Mouse (Mus musculus): ENCODE data around the gene Polh. TPM values are rescaled to one million over a fixed set of nuclear protein-coding genes. Genes with fewer than 3 reads are reported as not detected.

The Polh gene
- polyA plus RNA-seq, 1 experiment from 2014 or later: 7.9 TPM

- Histone ChIP-seq H3K27ac (replicated peaks) (no peak overlapping the region), H3K4me3 (no peak overlapping the region), H3K9ac (no peak overlapping the region), H3K4me1 (replicated peaks) (peaks cover 14% of the 10 kb centered on the region), H3K4me2 (no peak overlapping the region), H3K36me3 (no peaks in the 10 kb centered on the region), H3K27me3 (no peaks in the 10 kb centered on the region), H3K9me3 (no peaks in the 10 kb centered on the region)
- whole genome bisulfite sequencing: 99% methylated on average over 3 of the region's 3 CpGs
- no peak for ATAC-seq (ENCODE audit: low FRiP score, low read depth)
Measured at GRCm38 (mm10) chr17:46154336-46154735, 48.1 kb downstream of the Polh start.

GRCm38 (mm10) chr17:46152847-46153782 is 49.3 kb downstream of the Polh start, which contains the start of gene Mad2l1bp:
Mad2l1bp (minus strand) TSS chr17:46153553.
- H3K27ac ChIP-seq (replicated peaks): peak within 1 kb of the TSS; percentile 73
- no peaks in the 10 kb centered on the region for H3K27me3 ChIP-seq
- H3K4me2 ChIP-seq: peak within 1 kb of the TSS; percentile 86
- H3K4me3 ChIP-seq: peak within 1 kb of the TSS; percentile 71
- peak within 1 kb of the TSS; percentile 75 for H3K9ac ChIP-seq
- H3K4me1 ChIP-seq (replicated peaks): peaks cover 14% of the 10 kb centered on the region
- no peaks in the 10 kb centered on the region for H3K9me3 ChIP-seq
- ATAC-seq (ENCODE audit: low FRiP score, low read depth): peak; percentile 89
- WGBS: 7% methylated on average over 33 of the region's 33 CpGs
- H3K36me3 ChIP-seq: 0 out of 2 replicates have a peak, but pooled peaks cover under 1% of the 10 kb centered on the region

GRCm38 (mm10) chr17:46143578-46144423 is 58.6 kb downstream of the Polh start, which contains the start of gene Rsph9:
Rsph9 (minus strand) TSS chr17:46144216.
- WGBS: 5% methylated on average over 37 of the region's 37 CpGs

GRCm38 (mm10) chr17:46139872-46140271 is 62.6 kb downstream of the Polh start:
- Histone ChIP-seq H3K4me2 (no peak overlapping the region), H3K4me3 (no peak overlapping the region), H3K36me3 (0 out of 2 replicates have a peak, but pooled peaks cover 6% of the 10 kb centered on the region), H3K27me3 (no peaks in the 10 kb centered on the region), H3K9ac (no peak overlapping the region), H3K27ac (replicated peaks) (no peak overlapping the region), H3K9me3 (no peaks in the 10 kb centered on the region), H3K4me1 (replicated peaks) (peaks cover 19% of the 10 kb centered on the region)
- ATAC-seq (ENCODE audit: low FRiP score, low read depth): no peak
- WGBS: 97% methylated on average over 3 of the region's 3 CpGs

More at GRCm38 (mm10) chr17:46143578-46144423, 58.6 kb downstream of the Polh start, which contains the start of gene Rsph9:
- H3K4me3 ChIP-seq: peak within 1 kb of the TSS; percentile 51
- H3K36me3 ChIP-seq: peaks cover 14% of the 10 kb centered on the region
- peak within 1 kb of the TSS; percentile 52 for H3K9ac ChIP-seq
- H3K27ac ChIP-seq (replicated peaks): peak within 1 kb of the TSS; percentile 61
- peak; percentile 94 for ATAC-seq (ENCODE audit: low FRiP score, low read depth)
- peaks cover 19% of the 10 kb centered on the region for H3K4me1 ChIP-seq (replicated peaks)
- H3K9me3 ChIP-seq: no peaks in the 10 kb centered on the region
- H3K27me3 ChIP-seq: no peaks in the 10 kb centered on the region
- H3K4me2 ChIP-seq: peak within 1 kb of the TSS; percentile 82

GRCm38 (mm10) chr17:46138563-46139236 is 63.7 kb downstream of the Polh start:
- Histone ChIP-seq H3K4me1 (replicated peaks) (peaks cover 11% of the 10 kb centered on the region), H3K9ac (no peak overlapping the region), H3K36me3 (0 out of 2 replicates have a peak, but pooled peaks cover 6% of the 10 kb centered on the region), H3K4me2 (no peak overlapping the region), H3K4me3 (no peak overlapping the region), H3K9me3 (no peaks in the 10 kb centered on the region), H3K27ac (replicated peaks) (no peak overlapping the region), H3K27me3 (no peaks in the 10 kb centered on the region)
- no peak for ATAC-seq (ENCODE audit: low FRiP score, low read depth)
- 81% methylated on average over 8 of the region's 8 CpGs for WGBS

- no peak overlapping the region for H3K4me3 ChIP-seq
- H3K27me3 ChIP-seq: no peaks in the 10 kb centered on the region
- H3K4me1 ChIP-seq (replicated peaks): 0 out of 2 replicates have a peak, but pooled peaks cover 2% of the 10 kb centered on the region
- no peak for ATAC-seq (ENCODE audit: low FRiP score, low read depth)
- H3K9ac ChIP-seq: no peak overlapping the region
- H3K9me3 ChIP-seq: no peaks in the 10 kb centered on the region
- no peak overlapping the region for H3K27ac ChIP-seq (replicated peaks)
- H3K36me3 ChIP-seq: peaks cover 19% of the 10 kb centered on the region
- H3K4me2 ChIP-seq: no peak overlapping the region
- WGBS: 65% methylated on average over 8 of the region's 8 CpGs
Measured at GRCm38 (mm10) chr17:46132862-46133261, 69.6 kb downstream of the Polh start.

GRCm38 (mm10) chr17:46132058-46132718 is 70.3 kb downstream of the Polh start:
- no peaks in the 10 kb centered on the region for H3K27me3 ChIP-seq
- no peak overlapping the region for H3K4me2 ChIP-seq
- H3K9me3 ChIP-seq: no peaks in the 10 kb centered on the region
- 0 out of 2 replicates have a peak, but pooled peaks cover 2% of the 10 kb centered on the region for H3K4me1 ChIP-seq (replicated peaks)
- no peak overlapping the region for H3K9ac ChIP-seq
- no peak overlapping the region for H3K4me3 ChIP-seq
- 15% methylated on average over 12 of the region's 12 CpGs for WGBS
- H3K27ac ChIP-seq (replicated peaks): no peak overlapping the region
- peak; percentile 42 for ATAC-seq (ENCODE audit: low FRiP score, low read depth)
- peaks cover 25% of the 10 kb centered on the region for H3K36me3 ChIP-seq

GRCm38 (mm10) chr17:46129741-46130498 is 72.5 kb downstream of the Polh start:
- Histone ChIP-seq H3K4me2 (no peak overlapping the region), H3K27ac (replicated peaks) (no peak overlapping the region), H3K4me3 (no peak overlapping the region), H3K27me3 (no peaks in the 10 kb centered on the region), H3K36me3 (peaks cover 42% of the 10 kb centered on the region), H3K9ac (no peak overlapping the region), H3K4me1 (replicated peaks) (0 out of 2 replicates have a peak, but pooled peaks cover 2% of the 10 kb centered on the region), H3K9me3 (no peaks in the 10 kb centered on the region)
- 84% methylated on average over 13 of the region's 13 CpGs for WGBS
- ATAC-seq (ENCODE audit: low FRiP score, low read depth): no peak

- 76% methylated on average over 6 of the region's 6 CpGs for WGBS
- Histone ChIP-seq H3K9me3 (no peaks in the 10 kb centered on the region), H3K27ac (replicated peaks) (no peak overlapping the region), H3K27me3 (no peaks in the 10 kb centered on the region), H3K4me1 (replicated peaks) (0 out of 2 replicates have a peak, but pooled peaks cover 2% of the 10 kb centered on the region), H3K36me3 (peaks cover 56% of the 10 kb centered on the region), H3K4me2 (no peak overlapping the region), H3K9ac (no peak overlapping the region), H3K4me3 (no peak overlapping the region)
- ATAC-seq (ENCODE audit: low FRiP score, low read depth): no peak
Measured at GRCm38 (mm10) chr17:46127814-46128493, 74.5 kb downstream of the Polh start.

- Histone ChIP-seq H3K27ac (replicated peaks) (no peak overlapping the region), H3K9ac (no peak overlapping the region), H3K4me1 (replicated peaks) (no peaks in the 10 kb centered on the region), H3K9me3 (no peaks in the 10 kb centered on the region), H3K36me3 (peaks cover 67% of the 10 kb centered on the region), H3K4me3 (no peak overlapping the region), H3K27me3 (no peaks in the 10 kb centered on the region), H3K4me2 (no peak overlapping the region)
- 87% methylated on average over 6 of the region's 6 CpGs for WGBS
- no peak for ATAC-seq (ENCODE audit: low FRiP score, low read depth)
Measured at GRCm38 (mm10) chr17:46126608-46127007, 75.8 kb downstream of the Polh start.
